Mouse (Mus musculus) testis, postnatal 14 days (tissue): Measurements from ENCODE around the gene Mtmr10.
A peak's percentile ranks its signal among the peaks of the same experiment; 100 is the strongest.

Experiments used
- DNase-seq: peaks from one replicate; pipeline ENCODE4 v3.0.0; 2021; ENCODE audit warnings: low spot score

The Mtmr10 gene

DNA sequence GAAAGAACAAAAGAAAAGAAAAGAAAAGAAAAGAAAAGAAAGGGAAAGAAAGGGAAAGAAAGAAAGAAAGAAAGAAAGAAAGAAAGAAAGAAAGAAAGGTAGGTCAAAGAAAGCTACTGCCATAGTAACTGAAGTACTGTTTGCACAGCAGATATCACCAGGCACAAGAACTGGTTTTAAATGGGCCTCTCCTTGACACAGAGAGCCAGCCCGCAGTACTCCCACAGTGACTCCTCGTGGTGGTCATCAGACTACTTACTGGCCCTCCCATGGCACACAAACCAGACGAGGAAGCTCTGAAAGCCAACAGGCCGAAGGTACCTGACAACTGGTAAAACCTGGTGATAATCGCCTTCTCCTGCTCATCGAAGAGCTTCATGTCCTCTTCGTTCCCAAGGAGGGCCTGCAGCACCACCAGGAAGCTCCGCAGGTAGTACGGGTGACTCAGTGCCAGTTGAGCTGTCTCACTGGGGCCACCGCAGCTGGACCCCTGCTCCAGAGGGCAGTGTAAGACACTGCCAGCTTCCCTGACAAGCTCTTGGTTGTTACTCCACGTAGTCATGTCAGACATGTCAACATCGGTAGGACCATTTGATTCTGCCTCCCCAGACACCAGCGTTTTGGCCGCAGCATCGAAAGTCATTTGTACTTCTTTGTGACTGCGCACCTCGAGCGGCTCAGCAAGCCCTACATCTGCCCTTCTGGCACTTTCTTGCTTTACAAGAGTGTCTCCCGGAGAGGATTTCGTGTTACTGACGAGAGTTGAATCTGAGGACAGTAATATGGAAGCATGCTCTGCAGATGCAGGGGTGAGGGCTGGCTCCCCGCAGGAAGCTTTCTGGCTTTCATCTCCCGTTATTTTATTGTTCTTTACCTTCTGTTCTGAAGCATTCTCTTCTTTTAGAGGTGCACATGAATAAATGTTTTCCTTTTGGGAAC is 84.8 kb downstream of the Mtmr10 start:
- no peak for DNase-seq

DNA sequence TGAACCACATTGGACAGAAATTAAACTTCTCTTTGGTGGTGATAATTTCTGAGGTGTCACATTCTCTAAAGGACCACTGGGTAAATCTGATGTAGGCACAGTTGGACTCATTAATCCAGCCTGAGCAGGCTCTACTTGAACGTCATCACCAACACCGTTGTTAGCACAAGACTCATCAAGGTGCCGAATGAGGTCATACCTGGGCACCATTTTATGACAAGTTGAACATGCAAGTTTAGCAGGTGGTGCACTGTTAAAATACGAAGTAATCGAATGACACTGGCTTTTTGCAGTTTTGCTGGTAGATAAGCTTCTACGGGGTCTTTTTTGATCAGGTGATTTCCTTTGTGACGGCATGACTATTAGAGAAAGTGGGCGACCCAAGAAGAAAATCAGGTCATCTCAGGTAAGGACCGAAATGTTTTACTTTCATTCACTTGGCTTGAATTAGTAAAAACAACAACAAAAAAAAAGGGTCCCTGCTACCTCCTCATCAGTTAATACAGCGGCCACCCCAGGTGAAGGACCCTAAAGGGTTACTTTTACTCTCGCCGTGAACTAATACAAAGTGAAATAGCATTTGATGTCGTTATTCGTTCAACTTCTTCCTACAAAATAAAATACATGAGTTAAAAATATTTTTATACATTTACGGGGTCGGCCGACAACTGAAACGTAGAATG is 85.8 kb downstream of the Mtmr10 start:
- no peak for DNase-seq

GRCm38 (mm10) chr7:64373830-64374562 is 86.5 kb downstream of the Mtmr10 start, which contains the start of gene Fan1:
Gene Fan1, minus strand, starts transcription at chr7:64374095.
- peak; percentile 86 for DNase-seq
